Mouse (Mus musculus) heart, postnatal 0 days (tissue): ENCODE measurements at regions not wholly inside any gene's neighbourhood (a gene's known extent, or its start where the extent isn't known, plus 50 kb on each side); places are given as distances from the start of the nearest gene placed in this dataset.

Source experiments
- CTCF ChIP-seq: IDR thresholded peaks from 2 replicates; pipeline ENCODE4 v1.5.1; 2016; ENCODE audit warnings: antibody characterized with exemption, control low read depth, low read depth
- EP300 ChIP-seq: IDR thresholded peaks from 2 replicates; pipeline ENCODE4 v1.6.1; 2016; ENCODE audit warnings: antibody characterized with exemption, low read depth

- TF ChIP-seq CTCF (no peak), EP300 (no peak)
Observed at GRCm38 (mm10) chr1:186448841-186449650, 256.7 kb downstream of the Tgfb2 start.
